Mouse (Mus musculus) heart, adult 2 months (tissue): ENCODE measurements around the gene Zfp629. TPM values are rescaled to one million over a fixed set of nuclear protein-coding genes. Genes with fewer than 3 reads are reported as not detected.

Experiments used
- DNase-seq, 2 experiments: peaks; one replicate each; pipeline ENCODE4 v3.0.0; 2021
- H3K27ac ChIP-seq: fragments of 200-600 bp; 2 replicates; pipeline ENCODE4 v1.8.1; 2022
- H3K27me3 ChIP-seq: fragments of 200-500 bp; 2 replicates; pipeline ENCODE4 v1.6.1; 2012; ENCODE audit warnings: mild to moderate bottlenecking, low read length, inconsistent platforms, mixed read lengths; ENCODE audit not compliant: control insufficient read depth, insufficient read depth
- H3K36me3 ChIP-seq: fragments of 200-500 bp; 2 replicates; pipeline ENCODE4 v1.6.1; 2012; ENCODE audit warnings: low read length, inconsistent platforms; ENCODE audit not compliant: control insufficient read depth, insufficient read depth
- H3K4me1 ChIP-seq: fragments of 200-500 bp; 2 replicates; pipeline ENCODE4 v1.6.1; 2011; ENCODE audit warnings: low read length; ENCODE audit not compliant: control insufficient read depth, insufficient read depth
- H3K4me3 ChIP-seq: fragments of 200-600 bp; 2 replicates; pipeline ENCODE4 v1.8.1; 2022
- H3K79me2 ChIP-seq: fragments of 200-500 bp; replicated peaks from 2 replicates; pipeline ENCODE4 v1.6.1; 2012; ENCODE audit warnings: mild to moderate bottlenecking, inconsistent platforms, low read length, moderate library complexity, mixed read lengths; ENCODE audit not compliant: control insufficient read depth, insufficient read depth
- H3K9ac ChIP-seq: fragments of 200-500 bp; 2 replicates; pipeline ENCODE4 v1.6.1; 2012; ENCODE audit warnings: low read depth, mild to moderate bottlenecking, control low read depth, inconsistent platforms, low read length, mixed read lengths
- CTCF ChIP-seq: fragments of 200-600 bp; IDR thresholded peaks from 2 replicates; pipeline ENCODE4 v1.8.1; 2022; ENCODE audit warnings: antibody characterized with exemption, mild to moderate bottlenecking, moderate library complexity
- EP300 ChIP-seq: fragments of 200-500 bp; IDR thresholded peaks from 2 replicates; pipeline ENCODE4 v1.6.1; 2011; ENCODE audit warnings: low read depth, low read length, control low read depth; ENCODE audit not compliant: insufficient read depth
- POLR2A ChIP-seq: fragments of 200-500 bp; IDR thresholded peaks from 2 replicates; pipeline ENCODE4 v1.6.1; 2011; ENCODE audit warnings: mild to moderate bottlenecking, low read depth, low read length, control low read depth; ENCODE audit not compliant: insufficient read depth
- WGBS: fragments of 180-500 bp; shearing (Covaris S2); methylation state at CpG from one replicate; pipeline ENCODE4 v1.1.7; 2018; 5-methylcytosine and 5-hydroxymethylcytosine counted together
- intact Hi-C: fragments of 180-260 bp; cut with DNase I; formaldehyde crosslinking; loops from one replicate; pipeline ENCODE4 v1.15.1; 2025
- polyA plus RNA-seq: library from polyadenylated mRNA; depleted of rRNA; stranded (reverse); fragments of >200 nt; gene quantifications from 2 replicates; pipeline ENCODE4 v1.2.3, GENCODE M21; 2012
- total RNA-seq, 2 experiments: library from RNA; stranded (reverse); gene quantifications; 2 replicates each; pipeline ENCODE4 v1.2.3; 2021

Gene Zfp629
- total and polyA plus RNA-seq, 3 experiments: 12.5 to 24.9 (median 17.7) TPM

GRCm38 (mm10) chr7:127589637-127590036 is 26.0 kb downstream of the Zfp629 start:
- WGBS: 85% methylated on average over 9 of the region's 9 CpGs
- intact Hi-C loops: loop anchor here (2.0 to 5.0 kb wide), 4 partner anchors 17 to 178 kb away; partner anchors contain the start of genes Bcl7c, Orai3, Phkg2 and Srcap
- Histone ChIP-seq H3K27ac (no peak overlapping the region), H3K4me1 (peaks cover 8% of the 10 kb centered on the region), H3K36me3 (no peaks in the 10 kb centered on the region), H3K9ac (no peak overlapping the region), H3K4me3 (peak overlapping the region; percentile 96; the same call in 1 of the 2 replicates), H3K79me2 (no peaks in the 10 kb centered on the region), H3K27me3 (no peaks in the 10 kb centered on the region)
- DNase-seq: no peak
- no peak for TF ChIP-seq CTCF
- TF ChIP-seq EP300: no peak
- no peak for TF ChIP-seq POLR2A

GRCm38 (mm10) chr7:127588901-127589300 is 26.7 kb downstream of the Zfp629 start:
- DNase-seq: no peak

GRCm38 (mm10) chr7:127588011-127588871 is 27.4 kb downstream of the Zfp629 start, which contains the start of the genes Ccdc189 and Rnf40:
Ccdc189 (minus strand) TSS chr7:127588595.
Rnf40 (plus strand) TSS chr7:127588767.
- Histone ChIP-seq H3K4me1 (peaks cover 8% of the 10 kb centered on the region), H3K9ac (peak within 1 kb of the TSS; percentile 72), H3K27ac (peak within 1 kb of the TSS; percentile 75), H3K27me3 (no peaks in the 10 kb centered on the region), H3K4me3 (peak within 1 kb of the TSS; percentile 96), H3K79me2 (no peaks in the 10 kb centered on the region), H3K36me3 (no peaks in the 10 kb centered on the region)
- DNase-seq: peak; percentile 89 to 96
- intact Hi-C loops: loop anchor here (2.0 to 5.0 kb wide), 4 partner anchors 15 to 179 kb away; partner anchors contain the start of genes Bcl7c, Orai3, Phkg2 and Srcap
- TF ChIP-seq EP300 (peak; percentile 49; the same call in 1 of the 2 replicates), CTCF (no peak; the same call in 1 of the 2 replicates), POLR2A (peak; percentile 78)
- WGBS: under 1% methylated on average over 50 of the region's 50 CpGs

More at GRCm38 (mm10) chr7:127588901-127589300, 26.7 kb downstream of the Zfp629 start:
- Histone ChIP-seq H3K36me3 (no peaks in the 10 kb centered on the region), H3K27ac (peak overlapping the region; percentile 75), H3K4me1 (peaks cover 8% of the 10 kb centered on the region), H3K4me3 (peak overlapping the region; percentile 96), H3K27me3 (no peaks in the 10 kb centered on the region), H3K9ac (peak overlapping the region; percentile 72), H3K79me2 (no peaks in the 10 kb centered on the region)
- intact Hi-C loops: loop anchor here (2.0 to 5.0 kb wide), 4 partner anchors 16 to 178 kb away; partner anchors contain the start of genes Bcl7c, Orai3, Phkg2 and Srcap
- TF ChIP-seq EP300 (no peak), CTCF (no peak), POLR2A (no peak)
- 3% methylated on average over 29 of the region's 29 CpGs for WGBS

- Histone ChIP-seq H3K9ac (no peak overlapping the region), H3K27me3 (no peaks in the 10 kb centered on the region), H3K4me3 (no peak overlapping the region), H3K79me2 (no peaks in the 10 kb centered on the region), H3K27ac (peak overlapping the region; percentile 75; the same call in 1 of the 2 replicates), H3K4me1 (peaks cover 8% of the 10 kb centered on the region), H3K36me3 (no peaks in the 10 kb centered on the region)
- intact Hi-C loops: loop anchor here (5.0 kb wide), 3 partner anchors 75 to 180 kb away; partner anchors contain the start of genes Bcl7c, Orai3 and Srcap
- TF ChIP-seq POLR2A (no peak), CTCF (no peak), EP300 (no peak)
- WGBS: 62% methylated on average over 5 of the region's 5 CpGs
- DNase-seq: no peak
Measured at GRCm38 (mm10) chr7:127587196-127587595, 28.4 kb downstream of the Zfp629 start.

- no peak overlapping the region for H3K9ac ChIP-seq
- intact Hi-C loops: loop anchor here (5.0 kb wide), 3 partner anchors 74 to 181 kb away; partner anchors contain the start of genes Bcl7c, Orai3 and Srcap
- no peaks in the 10 kb centered on the region for H3K27me3 ChIP-seq
- no peak for DNase-seq
- H3K4me1 ChIP-seq: peaks cover 8% of the 10 kb centered on the region
- no peaks in the 10 kb centered on the region for H3K79me2 ChIP-seq
- TF ChIP-seq CTCF (no peak), EP300 (no peak), POLR2A (no peak)
- H3K36me3 ChIP-seq: no peaks in the 10 kb centered on the region
- H3K4me3 ChIP-seq: no peak overlapping the region
- WGBS: 69% methylated on average over 6 of the region's 6 CpGs
- no peak overlapping the region for H3K27ac ChIP-seq
Measured at GRCm38 (mm10) chr7:127586149-127586548, 29.4 kb downstream of the Zfp629 start.

GRCm38 (mm10) chr7:127585031-127585430 is 30.6 kb downstream of the Zfp629 start:
- TF ChIP-seq EP300 (no peak), POLR2A (no peak), CTCF (no peak)
- H3K27ac ChIP-seq: no peak overlapping the region
- no peak for DNase-seq
- H3K79me2 ChIP-seq: no peaks in the 10 kb centered on the region
- no peaks in the 10 kb centered on the region for H3K36me3 ChIP-seq
- H3K27me3 ChIP-seq: no peaks in the 10 kb centered on the region
- H3K9ac ChIP-seq: no peak overlapping the region
- no peak overlapping the region for H3K4me3 ChIP-seq
- H3K4me1 ChIP-seq: peaks cover 8% of the 10 kb centered on the region
- 77% methylated on average over 7 of the region's 7 CpGs for WGBS
- intact Hi-C loops: loop anchor here (5.0 kb wide), 3 partner anchors 73 to 182 kb away; partner anchors contain the start of genes Bcl7c, Orai3 and Srcap
